Mouse (Mus musculus): ENCODE data around the gene Gpr174. TPM values are rescaled to one million over a fixed set of nuclear protein-coding genes. Genes with fewer than 3 reads are reported as not detected.

The Gpr174 gene
- 1.3 and 1.8 TPM in 2 replicates for total RNA-seq (2014; fragmentation: Nextera tagmentation)
- total RNA-seq (2017) = 10.4 and 11.0 TPM in 2 replicates
- 0.03 TPM in 1 of 2 replicates, not detected in the other for polyA plus RNA-seq (2012)

DNA sequence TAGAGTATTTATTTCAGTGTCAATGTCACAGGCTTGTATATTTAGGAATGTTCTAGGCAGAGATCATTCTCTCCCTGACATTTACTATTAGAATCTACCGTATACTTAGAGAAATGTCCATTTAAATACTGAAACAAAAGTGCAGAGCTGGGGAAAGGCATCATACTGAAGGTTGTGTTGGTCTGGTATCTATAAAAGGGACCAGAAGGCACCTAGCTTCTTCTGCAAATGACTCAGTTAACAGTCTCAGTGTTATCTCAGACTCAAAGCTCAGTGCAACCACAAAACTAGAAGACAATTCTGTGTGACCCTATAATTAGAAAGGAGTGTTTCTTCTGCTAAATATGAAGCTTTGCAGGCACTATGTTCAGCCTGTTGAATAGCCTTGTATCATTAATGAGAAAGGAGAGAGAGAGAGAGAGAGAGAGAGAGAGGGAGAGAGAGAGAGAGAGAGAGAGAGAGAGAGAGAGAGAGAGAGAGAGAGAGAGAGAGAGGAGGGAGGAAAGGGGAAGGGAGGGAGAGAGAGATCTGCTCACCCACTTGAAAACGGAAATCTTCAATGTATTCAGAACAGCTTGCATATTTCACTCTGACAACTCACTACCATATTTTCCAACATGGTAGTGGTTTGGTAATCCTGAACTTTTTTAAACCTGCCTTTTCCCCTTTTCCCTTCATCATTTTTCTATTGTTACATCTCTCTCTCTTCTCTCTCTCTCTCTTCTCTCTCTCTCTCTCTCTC, at the start of gene Gpr174:
TSS of gene Gpr174 (plus strand) at position 393 of the 742 bp plus-strand sequence.
- ATAC-seq (ENCODE audit: extremely low read depth, insufficient number of reproducible peaks, low FRiP score, poor library complexity, severe bottlenecking) (peak; percentile 63; the same call in 1 of the 2 replicates), DNase-seq (ENCODE audit: low spot score) (no peak)
- Histone ChIP-seq H3K4me3 (ENCODE audit: low read depth, low read length) (no peak within 1 kb of the TSS), H3K36me3 (replicated peaks) (no peaks in the 10 kb centered on the region), H3K27me3 (ENCODE audit: insufficient read depth, low read length) (no peaks in the 10 kb centered on the region), H3K4me1 (ENCODE audit: insufficient read depth, low read depth, low read length) (no peaks in the 10 kb centered on the region), H3K9me3 (replicated peaks) (no peaks in the 10 kb centered on the region)
- TF ChIP-seq GATA2 (IDR thresholded peaks at IDR 0.05; ENCODE audit: borderline replicate concordance, low read depth, low read length) (no peak), TAL1 (conservative IDR thresholded peaks at IDR 0.05; ENCODE audit: low read depth, low read length) (no peak), CTCF (IDR thresholded peaks at IDR 0.05; ENCODE audit: low read depth, low read length) (no peak), GATA1 (IDR thresholded peaks at IDR 0.05; ENCODE audit: borderline replicate concordance, low read length) (no peak), POLR2AphosphoS5 (IDR thresholded peaks at IDR 0.05; ENCODE audit: insufficient replicate concordance, low read depth, low read length) (no peak)

DNA sequence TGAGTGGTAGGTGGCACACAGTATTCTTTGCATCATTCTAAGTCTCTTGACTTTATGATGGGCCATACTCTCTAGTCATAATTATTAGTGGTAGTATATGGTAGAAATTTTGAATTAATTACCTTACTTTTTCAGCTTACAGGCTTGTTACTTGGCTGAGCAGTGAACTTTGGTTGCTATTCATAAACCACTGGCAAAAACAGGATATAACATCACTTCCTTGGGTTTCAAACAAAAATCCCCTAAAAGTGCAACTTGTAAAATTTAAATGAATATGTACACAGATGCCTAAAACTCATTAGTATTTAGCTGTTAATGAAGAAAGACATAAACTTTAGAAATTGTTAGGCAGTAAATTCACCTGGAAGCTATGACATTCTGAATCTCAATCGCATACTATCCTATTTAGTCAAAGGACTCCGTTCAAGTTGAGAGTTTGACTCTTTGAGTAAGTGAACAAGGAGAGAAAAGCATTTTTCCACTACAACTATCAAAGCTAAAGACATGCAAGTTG, 38.0 kb upstream of the Gpr174 start:
- no peaks in the 10 kb centered on the region for H3K9me3 ChIP-seq (replicated peaks)
- H3K4me3 ChIP-seq (ENCODE audit: low read depth, low read length) = no peak overlapping the region
- no peaks in the 10 kb centered on the region for H3K36me3 ChIP-seq (replicated peaks)
- DNase-seq (ENCODE audit: low spot score) (no peak), ATAC-seq (ENCODE audit: extremely low read depth, insufficient number of reproducible peaks, low FRiP score, poor library complexity, severe bottlenecking) (no peak)
- H3K27me3 ChIP-seq (ENCODE audit: insufficient read depth, low read length) = no peaks in the 10 kb centered on the region
- TF ChIP-seq GATA2 (IDR thresholded peaks at IDR 0.05; ENCODE audit: borderline replicate concordance, low read depth, low read length) (no peak), CTCF (IDR thresholded peaks at IDR 0.05; ENCODE audit: low read depth, low read length) (no peak), GATA1 (IDR thresholded peaks at IDR 0.05; ENCODE audit: borderline replicate concordance, low read length) (no peak), POLR2AphosphoS5 (IDR thresholded peaks at IDR 0.05; ENCODE audit: insufficient replicate concordance, low read depth, low read length) (no peak), TAL1 (conservative IDR thresholded peaks at IDR 0.05; ENCODE audit: low read depth, low read length) (no peak)
- H3K4me1 ChIP-seq (ENCODE audit: insufficient read depth, low read depth, low read length) = no peaks in the 10 kb centered on the region

GRCm38 (mm10) chrX:107224846-107225245, 30.8 kb upstream of the Gpr174 start:
- Histone ChIP-seq H3K4me3 (ENCODE audit: low read depth, low read length) (no peak overlapping the region), H3K9me3 (replicated peaks) (no peaks in the 10 kb centered on the region), H3K4me1 (ENCODE audit: insufficient read depth, low read depth, low read length) (no peaks in the 10 kb centered on the region), H3K27me3 (ENCODE audit: insufficient read depth, low read length) (no peaks in the 10 kb centered on the region), H3K36me3 (replicated peaks) (no peaks in the 10 kb centered on the region)
- TF ChIP-seq GATA1 (IDR thresholded peaks at IDR 0.05; ENCODE audit: borderline replicate concordance, low read length) = no peak
- TF ChIP-seq POLR2AphosphoS5 (IDR thresholded peaks at IDR 0.05; ENCODE audit: insufficient replicate concordance, low read depth, low read length) = no peak
- no peak for TF ChIP-seq TAL1 (conservative IDR thresholded peaks at IDR 0.05; ENCODE audit: low read depth, low read length)
- TF ChIP-seq CTCF (IDR thresholded peaks at IDR 0.05; ENCODE audit: low read depth, low read length) = no peak
- TF ChIP-seq GATA2 (IDR thresholded peaks at IDR 0.05; ENCODE audit: borderline replicate concordance, low read depth, low read length) = no peak
- ATAC-seq (ENCODE audit: extremely low read depth, insufficient number of reproducible peaks, low FRiP score, poor library complexity, severe bottlenecking) (no peak), DNase-seq (ENCODE audit: low spot score) (no peak)

GRCm38 (mm10) chrX:107231214-107231613, 24.5 kb upstream of the Gpr174 start:
- no peak for TF ChIP-seq CTCF (IDR thresholded peaks at IDR 0.05; ENCODE audit: low read depth, low read length)
- TF ChIP-seq TAL1 (conservative IDR thresholded peaks at IDR 0.05; ENCODE audit: low read depth, low read length) = no peak
- TF ChIP-seq GATA2 (IDR thresholded peaks at IDR 0.05; ENCODE audit: borderline replicate concordance, low read depth, low read length) = no peak
- TF ChIP-seq POLR2AphosphoS5 (IDR thresholded peaks at IDR 0.05; ENCODE audit: insufficient replicate concordance, low read depth, low read length) = no peak
- no peak for TF ChIP-seq GATA1 (IDR thresholded peaks at IDR 0.05; ENCODE audit: borderline replicate concordance, low read length)
- Histone ChIP-seq H3K36me3 (replicated peaks) (no peaks in the 10 kb centered on the region), H3K4me3 (ENCODE audit: low read depth, low read length) (no peak overlapping the region), H3K9me3 (replicated peaks) (no peaks in the 10 kb centered on the region), H3K27me3 (ENCODE audit: insufficient read depth, low read length) (no peaks in the 10 kb centered on the region), H3K4me1 (ENCODE audit: insufficient read depth, low read depth, low read length) (no peaks in the 10 kb centered on the region)
- DNase-seq (ENCODE audit: low spot score) = no peak
- ATAC-seq (ENCODE audit: extremely low read depth, insufficient number of reproducible peaks, low FRiP score, poor library complexity, severe bottlenecking) = no peak

GRCm38 (mm10) chrX:107234655-107235054, 21.0 kb upstream of the Gpr174 start:
- H3K4me1 ChIP-seq (ENCODE audit: insufficient read depth, low read depth, low read length) = no peaks in the 10 kb centered on the region
- no peaks in the 10 kb centered on the region for H3K36me3 ChIP-seq (replicated peaks)
- TF ChIP-seq GATA2 (IDR thresholded peaks at IDR 0.05; ENCODE audit: borderline replicate concordance, low read depth, low read length) = no peak
- no peak for TF ChIP-seq TAL1 (conservative IDR thresholded peaks at IDR 0.05; ENCODE audit: low read depth, low read length)
- no peak for TF ChIP-seq POLR2AphosphoS5 (IDR thresholded peaks at IDR 0.05; ENCODE audit: insufficient replicate concordance, low read depth, low read length)
- TF ChIP-seq CTCF (IDR thresholded peaks at IDR 0.05; ENCODE audit: low read depth, low read length) = no peak
- no peak for TF ChIP-seq GATA1 (IDR thresholded peaks at IDR 0.05; ENCODE audit: borderline replicate concordance, low read length)
- ATAC-seq (ENCODE audit: extremely low read depth, insufficient number of reproducible peaks, low FRiP score, poor library complexity, severe bottlenecking) (no peak), DNase-seq (ENCODE audit: low spot score) (no peak)
- H3K4me3 ChIP-seq (ENCODE audit: low read depth, low read length) = no peak overlapping the region
- no peaks in the 10 kb centered on the region for H3K27me3 ChIP-seq (ENCODE audit: insufficient read depth, low read length)
- no peaks in the 10 kb centered on the region for H3K9me3 ChIP-seq (replicated peaks)

GRCm38 (mm10) chrX:107236461-107236860, 19.2 kb upstream of the Gpr174 start:
- DNase-seq (ENCODE audit: low spot score) (no peak), ATAC-seq (ENCODE audit: extremely low read depth, insufficient number of reproducible peaks, low FRiP score, poor library complexity, severe bottlenecking) (no peak)
- TF ChIP-seq GATA2 (IDR thresholded peaks at IDR 0.05; ENCODE audit: borderline replicate concordance, low read depth, low read length) = no peak
- no peak for TF ChIP-seq CTCF (IDR thresholded peaks at IDR 0.05; ENCODE audit: low read depth, low read length)
- TF ChIP-seq POLR2AphosphoS5 (IDR thresholded peaks at IDR 0.05; ENCODE audit: insufficient replicate concordance, low read depth, low read length) = no peak
- TF ChIP-seq GATA1 (IDR thresholded peaks at IDR 0.05; ENCODE audit: borderline replicate concordance, low read length) = no peak
- no peak for TF ChIP-seq TAL1 (conservative IDR thresholded peaks at IDR 0.05; ENCODE audit: low read depth, low read length)
- no peaks in the 10 kb centered on the region for H3K4me1 ChIP-seq (ENCODE audit: insufficient read depth, low read depth, low read length)
- no peaks in the 10 kb centered on the region for H3K9me3 ChIP-seq (replicated peaks)
- H3K36me3 ChIP-seq (replicated peaks) = no peaks in the 10 kb centered on the region
- H3K27me3 ChIP-seq (ENCODE audit: insufficient read depth, low read length) = no peaks in the 10 kb centered on the region
- H3K4me3 ChIP-seq (ENCODE audit: low read depth, low read length) = no peak overlapping the region
